Mouse (Mus musculus) forebrain, embryonic 14.5 days (tissue): Measurements from ENCODE around the gene Ddx3x. TPM values are rescaled to one million over a fixed set of nuclear protein-coding genes. Genes with fewer than 3 reads are reported as not detected.

Source experiments
- ATAC-seq: fragments of 200-750 bp; cut with Nextera tagmentation; 2 replicates; pipeline ENCODE4 v1.8.0; 2017; ENCODE audit warnings: mild to moderate bottlenecking, moderate library complexity
- DNase-seq: peaks from one replicate; pipeline ENCODE4 v3.0.0-alpha.2; 2015; ENCODE audit warnings: low spot score
- H3K27ac ChIP-seq: fragments of 300-500 bp; sonication (generic); 2 replicates; pipeline ENCODE4 v1.5.1; 2014; ENCODE audit warnings: low read depth, mild to moderate bottlenecking, control low read depth, low read length, moderate library complexity
- H3K27me3 ChIP-seq: fragments of 300-500 bp; sonication (generic); replicated peaks from 2 replicates; pipeline ENCODE4 v1.6.1; 2014; ENCODE audit warnings: low read length, control low read depth, mixed read lengths; ENCODE audit not compliant: control insufficient read depth, insufficient read depth
- H3K36me3 ChIP-seq: fragments of 300-500 bp; sonication (generic); 2 replicates; pipeline ENCODE4 v1.6.1; 2014; ENCODE audit warnings: low read length, control low read depth; ENCODE audit not compliant: control insufficient read depth, insufficient read depth
- H3K4me1 ChIP-seq: fragments of 300-500 bp; sonication (generic); 2 replicates; pipeline ENCODE4 v1.6.1; 2014; ENCODE audit warnings: antibody characterized with exemption, low read length, control low read depth; ENCODE audit not compliant: control insufficient read depth, insufficient read depth
- H3K4me2 ChIP-seq: fragments of 300-500 bp; sonication (generic); 2 replicates; pipeline ENCODE4 v1.6.1; 2014; ENCODE audit warnings: mild to moderate bottlenecking, control low read depth, low read length
- H3K4me3 ChIP-seq: fragments of 300-500 bp; sonication (generic); 2 replicates; pipeline ENCODE4 v1.5.1; 2014; ENCODE audit warnings: low read depth, low read length, control low read depth
- H3K9ac ChIP-seq: fragments of 300-500 bp; sonication (generic); 2 replicates; pipeline ENCODE4 v1.6.1; 2014; ENCODE audit warnings: mild to moderate bottlenecking, low read length, control low read depth, moderate library complexity
- H3K9me3 ChIP-seq: fragments of 300-500 bp; sonication (generic); replicated peaks from 2 replicates; pipeline ENCODE4 v1.6.1; 2016; ENCODE audit warnings: low read length, control low read depth, mixed read lengths; ENCODE audit not compliant: control insufficient read depth
- WGBS: fragments of 180-500 bp; shearing (Covaris S2); extraction: QIAGEN DNeasy Blood & Tissue Kit; methylation state at CpG from one replicate; pipeline ENCODE4 v1.1.7; 2014; 5-methylcytosine and 5-hydroxymethylcytosine counted together
- polyA plus RNA-seq: library from polyadenylated mRNA; unstranded; fragments of >200 nt; fragmentation: Nextera tagmentation; extraction: Ambion mirVana; gene quantifications from 2 replicates; pipeline ENCODE4 v1.2.1, GENCODE M21; 2014

Gene Ddx3x
- polyA plus RNA-seq, 1 experiment from 2014 or later: 132 TPM

DNA sequence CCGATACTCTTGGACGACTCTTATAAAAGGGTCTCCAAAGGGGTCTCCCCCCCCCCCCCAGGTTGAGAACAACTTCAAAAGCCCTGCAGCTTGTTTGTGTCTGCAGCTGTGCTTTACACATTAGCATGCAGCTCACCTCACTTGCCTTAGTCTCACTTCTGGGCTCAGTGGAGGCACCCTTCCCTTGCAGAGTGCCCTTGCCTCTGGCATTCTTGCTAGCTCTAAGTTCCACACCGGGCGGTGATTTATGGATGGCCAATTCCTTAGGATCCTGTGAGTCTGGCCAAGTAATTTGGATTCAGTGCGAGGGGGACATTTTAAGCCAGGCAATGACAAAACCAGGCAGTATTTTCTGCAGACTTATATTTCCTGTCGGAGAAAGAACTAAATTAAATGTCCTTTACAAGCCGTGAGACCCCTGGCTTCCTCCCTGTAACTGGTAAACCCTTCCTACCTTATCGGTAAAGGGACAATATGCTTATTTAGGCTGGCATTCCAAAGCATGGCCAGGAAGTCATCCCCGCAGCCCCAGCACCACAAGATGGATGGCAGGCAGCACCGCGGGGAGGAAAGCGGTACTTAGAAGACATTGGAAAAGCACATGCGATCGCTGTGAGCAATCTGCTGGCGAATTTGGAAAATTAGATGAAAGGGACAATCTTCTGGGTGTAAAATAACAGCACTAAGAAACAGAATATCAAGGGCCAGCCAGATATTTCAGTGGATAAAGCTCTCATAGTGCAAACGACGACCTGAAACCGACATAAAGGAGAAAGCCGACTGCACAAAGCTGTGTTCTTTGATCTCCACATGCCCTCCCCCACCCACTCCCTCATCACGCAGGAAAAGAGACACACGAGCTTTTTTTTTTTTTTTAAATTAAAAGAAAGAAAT lies 39.1 kb upstream of the Ddx3x start:
- Histone ChIP-seq H3K9ac (peak overlapping the region; percentile 76), H3K4me1 (no peaks in the 10 kb centered on the region; the same call in 1 of the 2 replicates), H3K27ac (peak overlapping the region; percentile 95), H3K27me3 (no peaks in the 10 kb centered on the region), H3K9me3 (no peaks in the 10 kb centered on the region), H3K36me3 (no peaks in the 10 kb centered on the region), H3K4me2 (peak overlapping the region; percentile 61), H3K4me3 (peak overlapping the region; percentile 32)
- ATAC-seq (peak; percentile 60), DNase-seq (peak; percentile 66)
- WGBS: 19% methylated on average over 21 of the region's 21 CpGs

DNA sequence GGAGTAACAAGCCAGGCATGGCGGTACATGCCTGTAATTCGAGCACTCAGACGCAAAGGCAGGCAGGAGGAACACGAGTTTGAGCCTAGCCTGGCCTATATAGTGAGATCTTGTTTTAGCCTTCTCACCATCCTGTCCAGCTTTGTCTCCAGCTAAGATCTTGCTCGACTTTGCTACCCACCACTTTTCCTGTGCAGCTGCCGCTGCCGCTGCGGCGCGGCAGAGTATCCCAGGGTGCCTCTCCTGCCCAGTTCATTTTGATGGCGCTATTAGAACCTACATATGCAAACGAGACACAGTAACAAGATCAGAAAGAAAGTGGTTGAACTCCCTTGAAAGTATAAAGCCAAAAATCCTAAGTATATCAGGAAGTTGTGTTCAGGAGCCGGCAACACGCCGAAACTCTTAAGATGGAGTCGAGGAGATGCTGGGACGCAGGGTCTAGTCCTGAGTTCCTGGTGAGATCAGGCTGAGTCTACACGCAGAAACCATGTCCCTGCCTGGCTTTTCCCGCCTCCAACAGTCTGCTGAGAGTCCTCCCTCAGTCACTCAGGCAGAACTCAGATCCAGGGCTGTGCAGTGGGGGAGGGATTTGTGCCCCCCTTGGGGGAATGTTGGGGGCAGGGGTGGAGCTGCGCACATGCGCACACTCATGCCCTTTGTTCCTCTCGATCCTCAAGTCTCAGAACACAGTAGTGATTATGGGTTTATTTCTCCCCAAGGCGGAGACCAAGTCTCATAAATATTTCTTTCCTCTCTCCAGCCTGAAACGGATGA lies 38.3 kb upstream of the Ddx3x start:
- H3K4me2 ChIP-seq: peak overlapping the region; percentile 61
- H3K27me3 ChIP-seq: no peaks in the 10 kb centered on the region
- 28% methylated on average over 24 of the region's 24 CpGs for WGBS
- no peaks in the 10 kb centered on the region for H3K36me3 ChIP-seq
- H3K27ac ChIP-seq: peak overlapping the region; percentile 95
- H3K9me3 ChIP-seq: no peaks in the 10 kb centered on the region
- peak overlapping the region; percentile 76 for H3K9ac ChIP-seq
- DNase-seq (peak; percentile 95), ATAC-seq (peak; percentile 96)
- H3K4me1 ChIP-seq: no peaks in the 10 kb centered on the region; the same call in 1 of the 2 replicates
- H3K4me3 ChIP-seq: peak overlapping the region; percentile 32

DNA sequence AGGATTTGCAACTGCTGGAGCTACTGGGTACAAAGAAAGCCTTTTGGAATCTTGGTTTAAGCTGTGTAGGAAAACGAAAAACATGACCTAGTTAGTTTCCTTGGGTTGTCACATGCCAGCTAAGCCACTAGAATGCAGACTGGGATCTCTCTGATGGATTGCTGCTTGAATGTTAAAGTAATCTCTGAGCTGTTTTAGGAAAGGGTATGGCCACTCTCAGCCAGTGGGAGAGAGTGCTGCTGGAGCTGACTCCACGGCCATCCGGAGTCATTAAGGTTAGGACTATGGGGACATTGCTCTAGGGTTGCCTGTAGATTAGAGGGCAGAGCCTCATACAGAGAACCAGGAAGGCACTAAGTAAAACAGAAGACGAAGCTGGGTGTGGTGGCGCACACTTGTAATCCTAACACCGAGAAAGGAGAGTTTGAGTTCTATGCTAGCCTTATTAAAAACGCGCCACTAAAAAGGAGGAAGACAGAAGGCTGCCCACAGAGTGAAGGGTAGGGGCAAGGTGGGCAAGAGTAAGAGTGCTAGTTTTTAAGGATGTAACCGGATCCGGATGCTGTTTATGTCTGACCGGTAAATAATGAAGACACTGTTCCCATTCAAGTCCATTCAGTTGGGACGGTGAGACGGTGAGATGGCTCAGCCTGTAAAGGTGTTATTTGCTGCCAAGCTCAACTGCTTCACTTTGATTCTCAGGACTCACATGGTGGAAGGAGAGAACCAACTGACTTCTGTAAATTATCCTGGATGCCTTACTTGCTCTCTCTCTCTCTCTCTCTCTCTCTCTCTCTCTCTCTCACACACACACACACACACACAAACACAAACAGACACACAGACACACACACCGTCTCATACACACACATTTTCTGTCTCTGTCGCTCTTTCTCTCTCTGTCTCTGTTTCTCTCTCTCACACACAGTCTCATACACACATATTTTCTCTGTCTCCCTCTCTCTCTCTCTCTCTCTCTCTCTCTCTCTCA lies 37.3 kb upstream of the Ddx3x start:
- peak overlapping the region; percentile 32 for H3K4me3 ChIP-seq
- DNase-seq (no peak), ATAC-seq (peak; percentile 46)
- H3K36me3 ChIP-seq: no peaks in the 10 kb centered on the region
- WGBS: 37% methylated on average over 15 of the region's 15 CpGs
- peak overlapping the region; percentile 61 for H3K4me2 ChIP-seq
- peak overlapping the region; percentile 95 for H3K27ac ChIP-seq
- H3K4me1 ChIP-seq: no peaks in the 10 kb centered on the region; the same call in 1 of the 2 replicates
- H3K9me3 ChIP-seq: no peaks in the 10 kb centered on the region
- no peaks in the 10 kb centered on the region for H3K27me3 ChIP-seq
- peak overlapping the region; percentile 76 for H3K9ac ChIP-seq

DNA sequence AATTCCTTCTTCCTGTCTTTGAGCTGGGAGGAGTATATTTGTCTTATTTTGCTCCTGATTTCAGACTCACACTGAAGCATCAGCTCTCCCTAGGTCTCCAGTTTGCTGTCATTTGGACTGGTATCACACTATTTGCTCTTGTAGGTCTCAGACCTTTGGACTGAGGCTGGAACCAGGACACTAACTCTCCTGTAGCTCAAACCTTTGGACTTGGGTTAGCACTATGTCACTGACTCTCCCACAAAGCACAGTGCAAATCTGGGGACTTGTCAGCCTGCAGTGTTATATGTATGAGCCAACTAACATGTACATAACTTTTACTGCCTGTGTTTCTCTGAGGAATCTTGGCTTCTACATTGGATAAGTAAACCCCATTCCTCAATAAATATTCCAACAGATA lies 36.2 kb upstream of the Ddx3x start:
- no peaks in the 10 kb centered on the region; the same call in 1 of the 2 replicates for H3K4me1 ChIP-seq
- ATAC-seq: no peak
- H3K9ac ChIP-seq: no peak overlapping the region
- H3K36me3 ChIP-seq: no peaks in the 10 kb centered on the region
- H3K9me3 ChIP-seq: no peaks in the 10 kb centered on the region
- DNase-seq: no peak
- H3K4me3 ChIP-seq: no peak overlapping the region
- no peaks in the 10 kb centered on the region for H3K27me3 ChIP-seq
- H3K4me2 ChIP-seq: no peak overlapping the region
- no peak overlapping the region for H3K27ac ChIP-seq

DNA sequence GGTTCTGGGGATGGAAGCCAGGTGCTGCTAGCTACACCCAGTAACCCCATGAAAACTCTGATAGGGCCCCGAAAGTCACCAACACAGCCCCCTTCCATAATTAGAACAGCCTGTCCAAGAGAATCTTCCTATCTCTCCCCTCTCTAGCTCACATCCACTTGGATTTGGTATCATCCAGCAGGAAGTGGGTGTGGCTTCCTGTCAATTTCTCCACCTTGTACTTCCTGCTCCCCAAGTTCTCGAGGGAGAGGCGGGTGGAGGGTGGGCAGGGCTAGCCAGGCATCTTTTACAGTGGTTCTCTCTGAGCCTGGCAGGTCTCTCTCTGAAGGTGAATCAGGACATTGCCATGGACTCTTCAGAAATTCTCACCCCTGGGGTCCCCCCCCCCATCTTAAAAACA lies 35.7 kb upstream of the Ddx3x start:
- Histone ChIP-seq H3K27ac (no peak overlapping the region), H3K4me3 (no peak overlapping the region), H3K36me3 (no peaks in the 10 kb centered on the region), H3K4me1 (no peaks in the 10 kb centered on the region; the same call in 1 of the 2 replicates), H3K9me3 (no peaks in the 10 kb centered on the region), H3K9ac (no peak overlapping the region), H3K4me2 (no peak overlapping the region), H3K27me3 (no peaks in the 10 kb centered on the region)
- WGBS: 76% methylated on average over 3 of the region's 3 CpGs
- DNase-seq: no peak
- no peak for ATAC-seq

DNA sequence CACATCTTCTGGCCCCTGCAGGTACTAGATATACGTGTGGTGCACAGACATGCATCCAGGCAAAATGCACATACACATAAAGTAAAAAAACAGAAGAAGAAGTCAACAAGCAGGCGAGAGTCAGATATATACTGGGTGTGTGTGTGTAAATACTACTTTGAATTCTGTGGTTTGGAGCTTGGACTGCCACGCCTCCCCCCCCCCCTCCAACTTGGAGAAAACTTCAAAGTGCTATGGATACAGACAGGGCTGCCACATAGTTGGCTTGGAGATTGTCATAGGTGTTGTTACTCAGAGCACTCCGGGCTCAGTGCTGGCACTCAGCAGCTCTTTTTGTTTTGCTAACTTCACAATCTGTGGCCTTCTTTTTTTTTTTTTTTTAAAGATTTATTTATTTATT lies 29.1 kb upstream of the Ddx3x start:
- no peak overlapping the region for H3K4me2 ChIP-seq
- H3K27ac ChIP-seq: no peak overlapping the region
- H3K27me3 ChIP-seq: no peaks in the 10 kb centered on the region
- H3K36me3 ChIP-seq: no peaks in the 10 kb centered on the region
- no peak overlapping the region for H3K4me3 ChIP-seq
- DNase-seq: no peak
- no peaks in the 10 kb centered on the region for H3K4me1 ChIP-seq
- 71% methylated on average over 4 of the region's 4 CpGs for WGBS
- H3K9ac ChIP-seq: no peak overlapping the region
- H3K9me3 ChIP-seq: no peaks in the 10 kb centered on the region
- no peak for ATAC-seq

DNA sequence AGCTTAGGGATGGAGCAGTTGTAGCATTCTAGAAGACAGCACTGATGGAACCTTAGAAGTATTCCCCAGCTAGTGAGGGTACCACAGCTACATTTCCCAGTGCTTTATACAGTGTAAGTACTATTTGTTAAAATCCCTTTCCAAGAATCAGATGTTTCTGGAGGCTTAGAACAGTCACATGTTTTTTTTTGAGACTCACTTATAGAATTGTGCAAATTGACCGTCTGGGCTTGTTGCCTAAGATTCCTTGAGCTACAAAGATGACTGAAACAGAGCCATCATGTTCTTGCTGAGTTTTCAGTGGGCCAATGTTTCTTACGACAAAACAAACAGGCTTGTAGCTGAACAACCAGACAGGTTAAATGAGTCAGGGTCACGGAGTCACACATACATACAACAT lies 26.5 kb upstream of the Ddx3x start:
- 82% methylated on average over 3 of the region's 3 CpGs for WGBS
- DNase-seq (no peak), ATAC-seq (no peak)
- no peaks in the 10 kb centered on the region for H3K36me3 ChIP-seq
- no peaks in the 10 kb centered on the region for H3K9me3 ChIP-seq
- no peak overlapping the region for H3K4me2 ChIP-seq
- no peaks in the 10 kb centered on the region for H3K27me3 ChIP-seq
- no peak overlapping the region for H3K4me3 ChIP-seq
- H3K9ac ChIP-seq: no peak overlapping the region
- no peaks in the 10 kb centered on the region for H3K4me1 ChIP-seq
- no peak overlapping the region for H3K27ac ChIP-seq

DNA sequence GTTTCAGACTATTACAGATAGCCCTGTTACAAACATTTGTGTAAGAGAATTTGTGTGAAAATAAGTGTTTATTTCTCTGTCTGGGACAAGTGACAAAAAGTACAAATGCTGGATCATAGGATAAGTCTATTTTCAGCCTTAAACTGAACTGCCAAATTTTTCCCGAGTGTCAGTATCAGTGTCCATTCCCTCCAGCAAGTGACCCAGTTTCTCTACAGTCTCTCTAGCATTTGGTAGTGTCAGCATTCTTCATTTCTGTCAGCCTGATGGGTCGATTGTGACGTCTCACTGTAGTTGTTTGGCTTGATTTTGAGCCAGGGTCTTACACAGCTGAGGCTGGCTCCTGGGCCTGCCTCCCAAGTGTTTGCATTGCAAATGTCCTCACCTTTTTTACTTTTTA lies 17.4 kb upstream of the Ddx3x start:
- no peak overlapping the region for H3K4me3 ChIP-seq
- WGBS: 73% methylated on average over 3 of the region's 3 CpGs
- no peaks in the 10 kb centered on the region for H3K4me1 ChIP-seq
- ATAC-seq (no peak), DNase-seq (no peak)
- H3K9ac ChIP-seq: no peak overlapping the region
- no peaks in the 10 kb centered on the region for H3K36me3 ChIP-seq
- no peak overlapping the region for H3K27ac ChIP-seq
- H3K27me3 ChIP-seq: no peaks in the 10 kb centered on the region
- H3K9me3 ChIP-seq: no peaks in the 10 kb centered on the region
- no peak overlapping the region for H3K4me2 ChIP-seq
